Mouse (Mus musculus): Measurements from ENCODE around the gene Epb41l2. TPM values are rescaled to one million over a fixed set of nuclear protein-coding genes. Genes with fewer than 3 reads are reported as not detected.

Epb41l2 gene
- polyA plus RNA-seq, 2 experiments: 6.8 to 11.7 TPM

- 78% methylated on average over 7 of the region's 7 CpGs for WGBS (ENCODE audit: insufficient replicate concordance)
- TF ChIP-seq EP300 (IDR thresholded peaks at IDR 0.05; ENCODE audit: low read depth) (no peak), CTCF (IDR thresholded peaks at IDR 0.05; ENCODE audit: low read depth) (no peak)
- H3K36me3 ChIP-seq (replicated peaks; ENCODE audit: control insufficient read depth, insufficient read depth, low read depth): no peaks in the 10 kb centered on the region
These were observed 81.8 kb downstream of the Epb41l2 start for GRCm38 (mm10) chr10:25441405-25441804.

GRCm38 (mm10) chr10:25443626-25444025 is 84.0 kb downstream of the Epb41l2 start:
- Histone ChIP-seq H3K27ac (no peak overlapping the region), H3K4me2 (ENCODE audit: low read depth) (no peak overlapping the region), H3K4me3 (ENCODE audit: insufficient read depth in 1 of 2, low read depth in 2 of 2, low read length in 2 of 2) (no peak overlapping the region), H3K27me3 (ENCODE audit: control insufficient read depth, insufficient read depth, low read length) (no peaks in the 10 kb centered on the region), H3K4me1 (replicated peaks; ENCODE audit: control insufficient read depth in 2 of 2, insufficient read depth in 2 of 2, low read length in 1 of 2) (no peaks in the 10 kb centered on the region; a peak in 1 of 4 replicates), H3K9me3 (ENCODE audit: control insufficient read depth, low read length) (no peaks in the 10 kb centered on the region), H3K9ac (replicated peaks) (no peak overlapping the region), H3K36me3 (replicated peaks; ENCODE audit: control insufficient read depth, insufficient read depth, low read depth) (no peaks in the 10 kb centered on the region)
- ATAC-seq (ENCODE audit: insufficient read depth) (no peak), DNase-seq (ENCODE audit: low read depth in 3 of 3, low spot score in 3 of 3) (no peak)
- 65% methylated on average over 6 of the region's 6 CpGs for WGBS (ENCODE audit: insufficient replicate concordance)
- TF ChIP-seq CTCF (IDR thresholded peaks at IDR 0.05; ENCODE audit: low read depth) (no peak), EP300 (IDR thresholded peaks at IDR 0.05; ENCODE audit: low read depth) (no peak)

More at GRCm38 (mm10) chr10:25441405-25441804, 81.8 kb downstream of the Epb41l2 start:
- ATAC-seq (ENCODE audit: insufficient read depth) (no peak), DNase-seq (ENCODE audit: low read depth in 3 of 3, low spot score in 3 of 3) (no peak)
- no peaks in the 10 kb centered on the region for H3K9me3 ChIP-seq (ENCODE audit: control insufficient read depth, low read length)
- peaks cover 0 to 2% of the 10 kb centered on the region in 2 experiments; a peak in 2 of 4 replicates for H3K4me1 ChIP-seq (replicated peaks; ENCODE audit: control insufficient read depth in 2 of 2, insufficient read depth in 2 of 2, low read length in 1 of 2)
- H3K27ac ChIP-seq: no peak overlapping the region
- no peaks in the 10 kb centered on the region for H3K27me3 ChIP-seq (ENCODE audit: control insufficient read depth, insufficient read depth, low read length)
- no peak overlapping the region for H3K4me2 ChIP-seq (ENCODE audit: low read depth)
- no peak overlapping the region for H3K9ac ChIP-seq (replicated peaks)
- no peak overlapping the region for H3K4me3 ChIP-seq (ENCODE audit: insufficient read depth in 1 of 2, low read depth in 2 of 2, low read length in 2 of 2)

GRCm38 (mm10) chr10:25444198-25444783 is 84.7 kb downstream of the Epb41l2 start:
- no peak overlapping the region for H3K27ac ChIP-seq
- no peak overlapping the region for H3K4me3 ChIP-seq (ENCODE audit: insufficient read depth in 1 of 2, low read depth in 2 of 2, low read length in 2 of 2)
- H3K9me3 ChIP-seq (ENCODE audit: control insufficient read depth, low read length): no peaks in the 10 kb centered on the region
- 74% methylated on average over 5 of the region's 5 CpGs for WGBS (ENCODE audit: insufficient replicate concordance)
- no peak overlapping the region for H3K9ac ChIP-seq (replicated peaks)
- DNase-seq (ENCODE audit: low read depth in 3 of 3, low spot score in 3 of 3) (no peak), ATAC-seq (ENCODE audit: insufficient read depth) (no peak)
- H3K4me1 ChIP-seq (replicated peaks; ENCODE audit: control insufficient read depth in 2 of 2, insufficient read depth in 2 of 2, low read length in 1 of 2): no peaks in the 10 kb centered on the region; a peak in 1 of 4 replicates
- no peak overlapping the region for H3K4me2 ChIP-seq (ENCODE audit: low read depth)
- no peaks in the 10 kb centered on the region for H3K36me3 ChIP-seq (replicated peaks; ENCODE audit: control insufficient read depth, insufficient read depth, low read depth)
- TF ChIP-seq CTCF (IDR thresholded peaks at IDR 0.05; ENCODE audit: low read depth) (no peak), EP300 (IDR thresholded peaks at IDR 0.05; ENCODE audit: low read depth) (no peak)
- no peaks in the 10 kb centered on the region for H3K27me3 ChIP-seq (ENCODE audit: control insufficient read depth, insufficient read depth, low read length)

GRCm38 (mm10) chr10:25446953-25447525 is 87.4 kb downstream of the Epb41l2 start:
- no peak overlapping the region for H3K9ac ChIP-seq (replicated peaks)
- no peak overlapping the region for H3K27ac ChIP-seq
- TF ChIP-seq EP300 (IDR thresholded peaks at IDR 0.05; ENCODE audit: low read depth): no peak
- TF ChIP-seq CTCF (IDR thresholded peaks at IDR 0.05; ENCODE audit: low read depth): no peak
- 43% methylated on average over 5 of the region's 5 CpGs for WGBS (ENCODE audit: insufficient replicate concordance)
- H3K4me3 ChIP-seq (ENCODE audit: insufficient read depth in 1 of 2, low read depth in 2 of 2, low read length in 2 of 2): no peak overlapping the region
- no peaks in the 10 kb centered on the region for H3K36me3 ChIP-seq (replicated peaks; ENCODE audit: control insufficient read depth, insufficient read depth, low read depth)
- no peak for ATAC-seq (ENCODE audit: insufficient read depth)
- DNase-seq (ENCODE audit: low read depth in 3 of 3, low spot score in 3 of 3): no peak
- H3K9me3 ChIP-seq (ENCODE audit: control insufficient read depth, low read length): no peaks in the 10 kb centered on the region
- no peaks in the 10 kb centered on the region for H3K27me3 ChIP-seq (ENCODE audit: control insufficient read depth, insufficient read depth, low read length)
- no peaks in the 10 kb centered on the region for H3K4me1 ChIP-seq (replicated peaks; ENCODE audit: control insufficient read depth in 2 of 2, insufficient read depth in 2 of 2, low read length in 1 of 2)
- H3K4me2 ChIP-seq (ENCODE audit: low read depth): no peak overlapping the region

GRCm38 (mm10) chr10:25448676-25449075 is 89.1 kb downstream of the Epb41l2 start:
- Histone ChIP-seq H3K4me2 (ENCODE audit: low read depth) (no peak overlapping the region), H3K4me1 (replicated peaks; ENCODE audit: control insufficient read depth in 2 of 2, insufficient read depth in 2 of 2, low read length in 1 of 2) (no peaks in the 10 kb centered on the region), H3K9ac (replicated peaks) (no peak overlapping the region), H3K27ac (no peak overlapping the region), H3K4me3 (ENCODE audit: insufficient read depth in 1 of 2, low read depth in 2 of 2, low read length in 2 of 2) (no peak overlapping the region), H3K36me3 (replicated peaks; ENCODE audit: control insufficient read depth, insufficient read depth, low read depth) (no peaks in the 10 kb centered on the region), H3K27me3 (ENCODE audit: control insufficient read depth, insufficient read depth, low read length) (no peaks in the 10 kb centered on the region), H3K9me3 (ENCODE audit: control insufficient read depth, low read length) (no peaks in the 10 kb centered on the region)
- 59% methylated on average over 4 of the region's 4 CpGs for WGBS (ENCODE audit: insufficient replicate concordance)
- no peak for DNase-seq (ENCODE audit: low read depth in 3 of 3, low spot score in 3 of 3)
- TF ChIP-seq EP300 (IDR thresholded peaks at IDR 0.05; ENCODE audit: low read depth) (no peak), CTCF (IDR thresholded peaks at IDR 0.05; ENCODE audit: low read depth) (no peak)
- ATAC-seq (ENCODE audit: insufficient read depth): no peak
